17 mouse cellular contexts compared by ENCODE assay signal in the genomic region with DNA sequence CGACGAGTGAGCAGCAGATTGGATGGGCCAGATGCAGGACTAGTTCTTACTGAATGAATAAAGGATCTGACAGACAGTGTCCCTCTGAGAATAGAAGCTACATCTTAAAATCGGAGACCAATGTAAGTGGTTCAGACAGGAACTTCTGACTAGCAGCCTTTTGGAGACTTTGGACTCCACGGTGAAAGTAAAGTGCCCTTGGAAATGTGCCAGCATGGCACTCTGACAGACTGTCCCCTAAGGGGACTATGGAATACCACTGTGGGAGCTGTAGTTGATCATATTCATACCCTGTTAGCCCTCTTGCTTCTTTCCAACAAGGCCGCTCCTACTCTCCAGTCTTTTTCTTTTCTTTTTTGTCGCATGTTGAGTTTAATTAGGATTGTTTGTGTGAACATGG. TPM values are rescaled to one million over a fixed set of nuclear protein-coding genes. Genes with fewer than 3 reads are reported as not detected.
DNase-seq lines count a peak whose midpoint lies in the region; ATAC-seq lines count a peak whose summit lies in the region.
"Had no signal": no experiment of that assay in that cellular context is flagged by ENCODE, and none has a peak within 500 bp of the region (broad histone marks: within the 10 kb centered on the region; RNA-seq: fewer than 3 reads in every experiment).

No protein-coding gene starts in this region.

- WGBS in heart, embryonic 11.5 days (ENCODE audit: insufficient replicate concordance), result 73% methylated on average over 6 of the region's 6 CpGs
- WGBS in intestine, embryonic 15.5 days, result 80% methylated on average over 6 of the region's 6 CpGs
- 80% methylated on average over 6 of the region's 6 CpGs for WGBS in intestine, embryonic 16.5 days
- 93% methylated on average over 6 of the region's 6 CpGs for WGBS in midbrain, embryonic 11.5 days
- WGBS in midbrain, embryonic 13.5 days, result 89% methylated on average over 6 of the region's 6 CpGs
- WGBS in limb, embryonic 10.5 days, result 90% methylated on average over 6 of the region's 6 CpGs

- H3K27ac ChIP-seq in heart, embryonic 11.5 days (ENCODE audit: low read depth, low read length), result 0 out of 2 replicates have a peak overlapping the region, but pooled peaks have one; percentile 22
- no peak overlapping the region for H3K27ac ChIP-seq in intestine, embryonic 15.5 days
- no peak overlapping the region for H3K27ac ChIP-seq in intestine, embryonic 16.5 days (ENCODE audit: low read length)
- no peak overlapping the region for H3K27ac ChIP-seq in midbrain, embryonic 11.5 days (ENCODE audit: low read depth, low read length)
- H3K27ac ChIP-seq in midbrain, embryonic 13.5 days, result no peak overlapping the region
- peak overlapping the region; percentile 14; the same call in 1 of the 2 replicates for H3K27ac ChIP-seq in limb, embryonic 10.5 days
- H3K27ac ChIP-seq: forebrain, embryonic 13.5 days; liver, embryonic 13.5 days; neural tube, embryonic 12.5 days had no signal

- no peaks in the 10 kb centered on the region for H3K9me3 ChIP-seq in heart, embryonic 11.5 days (replicated peaks; ENCODE audit: control insufficient read depth, low read length)
- H3K9me3 ChIP-seq in intestine, embryonic 15.5 days, result no peaks in the 10 kb centered on the region
- H3K9me3 ChIP-seq in intestine, embryonic 16.5 days (ENCODE audit: control insufficient read depth, low read length), result no peaks in the 10 kb centered on the region
- H3K9me3 ChIP-seq in midbrain, embryonic 11.5 days (ENCODE audit: control insufficient read depth, low read length), result no peaks in the 10 kb centered on the region
- H3K9me3 ChIP-seq in midbrain, embryonic 13.5 days, result no peaks in the 10 kb centered on the region
- no peaks in the 10 kb centered on the region for H3K9me3 ChIP-seq in limb, embryonic 10.5 days (replicated peaks)
- H3K9me3 ChIP-seq: forebrain, embryonic 13.5 days; liver, embryonic 13.5 days; neural tube, embryonic 12.5 days had no signal

- H3K27me3 ChIP-seq in heart, embryonic 11.5 days (ENCODE audit: control insufficient read depth, insufficient read depth, low read length), result no peaks in the 10 kb centered on the region
- H3K27me3 ChIP-seq in intestine, embryonic 15.5 days (replicated peaks), result no peaks in the 10 kb centered on the region
- no peaks in the 10 kb centered on the region for H3K27me3 ChIP-seq in intestine, embryonic 16.5 days (replicated peaks; ENCODE audit: control insufficient read depth, insufficient read depth, low read length)
- H3K27me3 ChIP-seq in midbrain, embryonic 11.5 days (ENCODE audit: control insufficient read depth, insufficient read depth, low read length), result no peaks in the 10 kb centered on the region; the same call in 1 of the 2 replicates
- peaks cover 25% of the 10 kb centered on the region for H3K27me3 ChIP-seq in midbrain, embryonic 13.5 days
- no peaks in the 10 kb centered on the region for H3K27me3 ChIP-seq in limb, embryonic 10.5 days (ENCODE audit: low read depth, poor library complexity, severe bottlenecking)
- H3K27me3 ChIP-seq: CH12.LX; forebrain, embryonic 13.5 days; liver, embryonic 13.5 days; neural tube, embryonic 12.5 days had no signal

- no peak overlapping the region for H3K4me2 ChIP-seq in heart, embryonic 11.5 days
- no peak overlapping the region for H3K4me2 ChIP-seq in intestine, embryonic 15.5 days (replicated peaks)
- H3K4me2 ChIP-seq in intestine, embryonic 16.5 days (ENCODE audit: low read depth, low read length), result no peak overlapping the region
- no peak overlapping the region for H3K4me2 ChIP-seq in midbrain, embryonic 11.5 days
- H3K4me2 ChIP-seq in midbrain, embryonic 13.5 days (replicated peaks), result no peak overlapping the region
- H3K4me2 ChIP-seq: forebrain, embryonic 13.5 days; liver, embryonic 13.5 days; neural tube, embryonic 12.5 days had no signal

- no peaks in the 10 kb centered on the region for H3K36me3 ChIP-seq in heart, embryonic 11.5 days (ENCODE audit: control insufficient read depth, insufficient read depth, low read length)
- H3K36me3 ChIP-seq in intestine, embryonic 15.5 days, result no peaks in the 10 kb centered on the region
- H3K36me3 ChIP-seq in intestine, embryonic 16.5 days (ENCODE audit: control insufficient read depth, insufficient read depth, low read length), result no peaks in the 10 kb centered on the region
- no peaks in the 10 kb centered on the region for H3K36me3 ChIP-seq in midbrain, embryonic 11.5 days (ENCODE audit: control insufficient read depth, insufficient read depth, low read length)
- H3K36me3 ChIP-seq in midbrain, embryonic 13.5 days, result no peaks in the 10 kb centered on the region
- no peaks in the 10 kb centered on the region for H3K36me3 ChIP-seq in limb, embryonic 10.5 days
- H3K36me3 ChIP-seq: liver, embryonic 13.5 days; neural tube, embryonic 12.5 days had no signal

- no peak for ATAC-seq in heart, embryonic 11.5 days (replicated peaks; ENCODE audit: insufficient number of reproducible peaks, low FRiP score, low TSS enrichment)
- 0 out of 2 replicates have a peak, but pooled peaks have one; percentile 29 for ATAC-seq in intestine, embryonic 15.5 days
- no peak for ATAC-seq in intestine, embryonic 16.5 days
- no peak for ATAC-seq in midbrain, embryonic 11.5 days (ENCODE audit: low FRiP score)
- ATAC-seq in midbrain, embryonic 13.5 days, result no peak
- ATAC-seq: forebrain, embryonic 13.5 days had no signal

- no peak overlapping the region for H3K4me3 ChIP-seq in heart, embryonic 11.5 days (ENCODE audit: low read depth, low read length)
- no peak overlapping the region for H3K4me3 ChIP-seq in intestine, embryonic 15.5 days (replicated peaks)
- H3K4me3 ChIP-seq in intestine, embryonic 16.5 days (ENCODE audit: low read length), result no peak overlapping the region
- no peak overlapping the region for H3K4me3 ChIP-seq in midbrain, embryonic 11.5 days (ENCODE audit: low read depth, low read length)
- no peak overlapping the region for H3K4me3 ChIP-seq in midbrain, embryonic 13.5 days (replicated peaks)
- H3K4me3 ChIP-seq in limb, embryonic 10.5 days, result no peak overlapping the region
- H3K4me3 ChIP-seq: forebrain, embryonic 13.5 days; liver, embryonic 13.5 days; neural tube, embryonic 12.5 days had no signal

- DNase-seq in heart, adult 11 months, result no peak
- peak; percentile 17 for DNase-seq in midbrain, embryonic 11.5 days (ENCODE audit: low spot score, missing footprints)
- DNase-seq in limb, embryonic 10.5 days (ENCODE audit: low spot score), result no peak
- no peak for DNase-seq in left cerebral cortex, adult 11 months (ENCODE audit: low spot score)
- DNase-seq: cerebellum, adult 11-12 months; cerebellum, postnatal 25 days; gastrocnemius, postnatal 25 days; liver, embryonic 13.5 days; lung, postnatal 14 days; right cerebral cortex, postnatal 25 days had no signal

- peaks cover 50% of the 10 kb centered on the region for H3K4me1 ChIP-seq in heart, embryonic 11.5 days (ENCODE audit: control insufficient read depth, insufficient read depth, low read length)
- peaks cover 13% of the 10 kb centered on the region for H3K4me1 ChIP-seq in intestine, embryonic 15.5 days (replicated peaks)
- peaks cover 36% of the 10 kb centered on the region for H3K4me1 ChIP-seq in intestine, embryonic 16.5 days (ENCODE audit: control insufficient read depth, insufficient read depth, low read length)
- peaks cover 12% of the 10 kb centered on the region for H3K4me1 ChIP-seq in midbrain, embryonic 11.5 days (ENCODE audit: control insufficient read depth, insufficient read depth, low read length)
- peaks cover 12% of the 10 kb centered on the region for H3K4me1 ChIP-seq in midbrain, embryonic 13.5 days (replicated peaks)
- peaks cover 53% of the 10 kb centered on the region for H3K4me1 ChIP-seq in limb, embryonic 10.5 days

- no peak overlapping the region for H3K9ac ChIP-seq in heart, embryonic 11.5 days (ENCODE audit: low read depth, low read length)
- no peak overlapping the region for H3K9ac ChIP-seq in intestine, embryonic 15.5 days
- no peak overlapping the region for H3K9ac ChIP-seq in intestine, embryonic 16.5 days (ENCODE audit: low read depth, low read length)
- no peak overlapping the region for H3K9ac ChIP-seq in midbrain, embryonic 11.5 days (ENCODE audit: low read length)
- no peak overlapping the region for H3K9ac ChIP-seq in midbrain, embryonic 13.5 days (replicated peaks)
- H3K9ac ChIP-seq: forebrain, embryonic 13.5 days; liver, embryonic 13.5 days; neural tube, embryonic 12.5 days had no signal

RNA-seq across cellular contexts. Expression of a gene that starts 31.9 kb away (rescaled TPM):
- 75.9 and 87.0 TPM in 2 replicates for polyA plus RNA-seq in heart, embryonic 11.5 days (2014; fragmentation: Nextera tagmentation; extraction: Ambion mirVana)
- polyA plus RNA-seq in intestine, embryonic 15.5 days (2015; fragmentation: Nextera tagmentation; extraction: Ambion mirVana), result 34.9 and 38.3 TPM in 2 replicates
- 31.5 and 37.6 TPM in 2 replicates for polyA plus RNA-seq in intestine, embryonic 16.5 days (2015; fragmentation: Nextera tagmentation; extraction: Ambion mirVana)
- 27.0 and 29.0 TPM in 2 replicates for polyA plus RNA-seq in midbrain, embryonic 11.5 days (2014; fragmentation: Nextera tagmentation; extraction: Ambion mirVana)
- 11.0 and 11.7 TPM in 2 replicates for polyA plus RNA-seq in midbrain, embryonic 13.5 days (2015; fragmentation: Nextera tagmentation; extraction: Ambion mirVana)
- 40.7 and 91.2 TPM in 2 replicates for polyA plus RNA-seq in limb, embryonic 10.5 days (2016; fragmentation: Nextera tagmentation; extraction: Ambion mirVana)

Comparison
In these comparisons a context has a peak if more than half of its experiments do, and no peak if none do; other contexts are left out.
1. H3K27ac ChIP-seq: peak in heart, embryonic 11.5 days (single experiment) and limb, embryonic 10.5 days (single experiment); none in intestine, embryonic 15.5 days (single experiment), intestine, embryonic 16.5 days (single experiment), midbrain, embryonic 11.5 days (single experiment) and midbrain, embryonic 13.5 days (single experiment).